Mouse (Mus musculus): ENCODE results near the gene Kcnip3.
A peak's percentile ranks its signal among the peaks of the same experiment; 100 is the strongest.

Gene Kcnip3

DNA sequence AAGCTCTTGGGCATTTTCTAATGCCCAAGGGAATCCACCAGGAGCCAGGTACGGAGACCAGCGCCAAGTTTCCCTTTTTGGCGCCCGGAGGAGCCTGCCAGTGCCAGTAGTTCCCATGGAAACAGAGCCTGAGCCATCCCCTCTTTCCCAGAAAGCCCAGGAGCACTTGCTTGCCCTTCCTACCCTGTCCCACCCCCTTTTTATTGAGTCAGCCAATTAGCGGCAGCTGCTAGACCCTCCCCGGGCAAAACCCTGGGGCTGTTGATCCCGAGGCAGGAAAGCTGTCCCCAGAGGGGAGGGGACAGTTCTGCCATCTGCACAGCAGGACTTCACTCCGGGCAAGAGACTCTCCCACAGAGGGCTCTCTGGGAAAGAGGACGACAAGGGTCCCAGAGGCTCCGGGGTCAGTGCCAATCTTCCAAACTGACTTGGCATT is at the start of gene Kcnip3:
Kcnip3 (minus strand) TSS at position 89 of the 436 bp plus-strand sequence.
- DNase-seq (ENCODE audit: extremely low read depth, low read depth) = no peak

DNA sequence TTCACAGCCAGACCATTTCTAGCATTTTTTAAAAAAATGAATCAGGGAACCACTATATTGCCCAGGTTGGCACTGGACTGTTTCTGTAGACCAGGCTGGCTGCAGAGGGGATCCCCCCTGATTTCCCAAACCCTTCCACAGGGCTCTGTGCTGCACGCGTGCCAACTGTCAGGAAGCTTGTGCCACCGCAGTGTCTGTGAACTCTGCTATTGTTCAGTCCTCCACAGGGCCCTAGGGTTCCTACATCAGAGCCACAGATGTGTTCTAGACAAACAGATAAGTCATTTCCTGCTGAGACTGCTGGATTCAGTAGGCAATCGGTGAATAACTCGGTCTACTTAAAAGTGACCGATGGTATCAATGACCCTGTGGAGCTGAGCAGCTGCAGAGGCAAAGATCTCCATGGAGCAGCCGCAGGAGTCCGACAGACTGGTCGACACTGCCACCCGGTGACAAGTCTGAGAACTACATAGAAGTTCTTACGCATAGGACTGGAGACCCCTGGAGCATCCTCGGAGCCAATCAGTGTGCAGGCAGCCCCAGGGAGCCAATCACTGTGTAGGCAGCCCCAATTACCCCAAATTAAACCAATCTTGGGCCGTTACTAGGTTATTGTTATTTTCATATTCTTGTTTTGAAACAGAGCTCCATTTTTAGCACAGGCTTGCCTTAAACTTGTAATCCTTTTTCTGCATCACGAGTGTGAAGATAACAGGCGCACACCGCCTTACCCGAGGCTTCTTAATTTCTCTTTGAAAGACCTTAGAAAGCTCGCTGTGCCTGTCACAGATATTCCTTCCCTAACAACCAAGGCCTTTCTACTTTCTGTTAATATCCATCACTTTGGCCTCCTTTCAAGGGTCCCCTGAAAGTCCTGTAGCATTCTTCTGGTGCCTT is 37.4 kb upstream of the Kcnip3 start:
- peak; percentile 87 for DNase-seq (ENCODE audit: extremely low read depth, low read depth)

DNA sequence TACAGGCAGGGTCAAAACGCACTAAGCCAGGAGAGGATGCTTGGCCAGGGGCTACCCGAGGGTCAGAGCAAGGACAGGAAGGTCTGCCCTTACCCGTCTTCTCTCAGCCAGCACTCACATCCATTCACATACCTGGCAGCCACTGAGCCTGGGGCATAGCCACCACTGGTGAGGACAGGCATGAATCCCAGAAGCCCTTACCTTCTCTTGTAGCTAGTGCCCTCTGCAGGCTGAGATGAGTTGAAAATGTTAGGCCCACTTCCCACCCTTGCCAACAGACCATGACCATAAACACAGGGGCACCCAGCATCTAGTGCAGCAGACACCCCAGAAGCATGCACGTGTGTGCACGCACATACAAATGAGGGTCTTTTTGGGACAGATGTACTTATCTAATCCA is 29.2 kb upstream of the Kcnip3 start:
- no peak for DNase-seq (ENCODE audit: extremely low read depth, low read depth)

DNA sequence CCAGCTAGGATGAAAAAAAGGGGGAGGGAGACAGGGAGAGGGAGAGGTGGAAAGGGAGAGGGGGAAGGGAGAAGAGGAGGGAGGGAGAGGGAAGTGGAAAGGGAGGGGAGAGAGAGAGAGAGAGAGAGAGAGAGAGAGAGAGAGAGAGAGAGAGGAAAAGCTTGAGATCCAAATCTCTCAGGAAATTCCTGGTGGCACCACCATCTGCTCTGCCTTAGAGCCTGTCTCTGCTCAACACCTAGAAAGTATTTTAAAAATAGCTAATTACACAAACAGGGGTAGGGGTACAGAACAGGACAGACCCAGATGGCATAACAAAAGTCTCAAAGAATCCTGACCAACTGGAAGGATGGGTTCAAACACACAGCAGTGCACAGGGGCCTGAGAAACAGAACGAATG is 28.6 kb upstream of the Kcnip3 start:
- DNase-seq (ENCODE audit: extremely low read depth, low read depth) = no peak

DNA sequence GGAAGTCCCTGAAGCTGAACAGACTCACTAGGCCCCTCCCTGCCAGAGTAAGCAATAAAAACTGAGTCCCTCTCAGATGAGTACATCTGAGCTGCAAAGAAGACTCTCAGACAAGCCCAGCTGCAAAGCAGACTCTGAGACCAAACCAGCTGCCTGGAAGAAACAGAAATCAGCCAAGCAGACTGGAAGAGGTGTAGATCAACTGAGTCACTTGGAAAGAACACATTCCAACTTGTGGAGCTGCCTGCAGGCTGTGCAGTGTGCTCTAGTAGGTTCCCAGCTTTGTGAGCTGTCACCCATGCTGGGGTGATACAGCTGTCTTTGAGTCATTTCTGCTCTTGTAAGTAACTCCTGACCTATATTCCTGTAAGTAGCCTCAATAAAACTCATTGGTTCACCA is 27.8 kb upstream of the Kcnip3 start:
- no peak for DNase-seq (ENCODE audit: extremely low read depth, low read depth)

DNA sequence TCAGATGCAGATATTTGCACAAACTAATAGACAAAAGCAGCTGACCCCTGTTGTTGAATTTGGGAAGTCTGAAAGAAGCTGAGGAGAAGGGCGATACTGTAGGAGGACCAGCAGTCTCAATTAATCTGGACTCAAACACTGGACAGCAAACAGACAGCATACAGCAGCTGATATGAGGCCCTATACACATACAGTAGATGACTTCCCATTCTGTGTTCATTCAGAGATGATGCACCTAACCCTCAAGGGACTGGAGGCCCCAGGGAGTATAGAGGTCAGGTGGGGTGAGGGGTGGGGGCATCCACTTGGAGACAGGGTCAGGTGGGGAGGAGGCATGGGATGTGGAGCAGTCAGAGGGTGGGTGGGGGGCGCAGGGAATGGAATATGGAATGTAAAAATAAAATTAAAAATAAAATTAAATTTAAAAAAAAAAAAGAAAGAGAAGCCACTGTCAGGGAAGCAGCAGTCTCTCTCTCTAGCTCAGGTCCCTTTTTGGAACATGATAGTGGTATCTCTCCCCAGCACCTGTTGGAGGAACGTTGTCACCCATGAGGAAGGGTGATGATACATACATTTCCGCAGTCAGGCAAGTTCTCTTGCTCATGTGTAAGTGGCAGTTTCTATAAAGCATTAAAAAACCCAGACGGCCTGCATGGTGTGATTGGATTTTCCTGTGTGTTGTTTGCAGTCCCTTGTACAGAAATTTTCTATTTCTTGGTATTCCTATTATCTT is 26.6 kb upstream of the Kcnip3 start:
- DNase-seq (ENCODE audit: extremely low read depth, low read depth) = peak; percentile 86

DNA sequence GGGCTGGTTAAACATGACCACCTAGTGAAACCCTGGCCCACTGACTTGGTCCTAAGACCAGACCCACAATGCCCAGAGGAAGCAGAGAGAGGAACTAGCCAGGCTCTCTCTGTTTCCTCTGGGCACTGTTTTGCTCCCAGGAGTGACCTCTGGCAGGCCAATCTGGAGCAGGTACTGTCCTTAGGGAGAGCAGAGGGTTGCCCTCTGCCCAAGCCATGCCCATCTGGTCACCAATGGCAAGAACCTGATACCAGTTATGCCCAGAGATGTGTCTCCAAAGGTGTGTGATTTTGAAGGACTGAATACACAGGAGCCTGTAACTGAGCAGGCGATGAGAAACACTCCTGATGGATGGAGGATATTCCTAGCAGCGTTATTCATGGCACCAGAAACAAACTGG is 19.8 kb upstream of the Kcnip3 start:
- no peak for DNase-seq (ENCODE audit: extremely low read depth, low read depth)

DNA sequence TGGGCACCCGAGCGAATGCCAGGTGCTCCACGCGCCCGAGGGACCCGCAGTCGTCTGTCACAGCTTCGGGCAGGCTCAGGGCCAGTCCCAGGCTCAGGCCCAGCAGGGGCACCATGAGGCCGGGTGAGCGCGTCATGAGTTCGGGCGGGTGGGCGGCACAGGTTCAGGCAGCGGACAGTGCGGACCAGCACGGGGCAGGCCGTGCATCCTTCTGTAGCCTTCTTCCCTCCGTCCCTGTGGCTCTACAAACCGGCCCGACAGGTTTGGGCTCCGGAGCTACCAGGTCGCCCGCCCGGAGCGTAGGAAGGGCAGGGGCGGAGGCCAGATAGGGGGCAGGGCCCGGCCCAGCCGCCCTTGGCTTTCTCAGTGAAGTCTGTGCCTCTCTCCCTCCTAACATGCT is 19.3 kb upstream of the Kcnip3 start, which contains the start of gene Prom2:
Prom2 (minus strand) TSS at position 283 of the 400 bp plus-strand sequence.
- DNase-seq (ENCODE audit: extremely low read depth, low read depth) = no peak

DNA sequence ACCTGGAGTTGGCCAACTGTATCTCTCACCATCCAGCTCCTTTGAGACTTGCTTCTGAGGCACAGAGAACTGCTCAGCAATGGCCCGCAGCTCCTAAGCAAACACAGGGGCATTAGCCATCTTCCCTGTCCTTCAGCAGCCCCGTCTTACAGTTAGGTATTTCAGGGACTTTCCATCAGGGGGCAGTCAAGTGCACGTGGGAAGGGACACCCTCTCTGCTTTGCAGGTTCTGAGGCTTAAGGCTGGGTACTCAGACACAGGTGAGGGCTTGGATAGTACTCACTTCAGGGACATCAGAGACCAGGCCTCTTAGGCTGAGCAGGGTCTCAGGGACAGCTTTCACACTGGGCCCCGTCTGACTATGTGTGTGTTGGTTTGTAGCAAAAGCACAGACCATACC is 17.6 kb upstream of the Kcnip3 start:
- DNase-seq (ENCODE audit: extremely low read depth, low read depth) = no peak

DNA sequence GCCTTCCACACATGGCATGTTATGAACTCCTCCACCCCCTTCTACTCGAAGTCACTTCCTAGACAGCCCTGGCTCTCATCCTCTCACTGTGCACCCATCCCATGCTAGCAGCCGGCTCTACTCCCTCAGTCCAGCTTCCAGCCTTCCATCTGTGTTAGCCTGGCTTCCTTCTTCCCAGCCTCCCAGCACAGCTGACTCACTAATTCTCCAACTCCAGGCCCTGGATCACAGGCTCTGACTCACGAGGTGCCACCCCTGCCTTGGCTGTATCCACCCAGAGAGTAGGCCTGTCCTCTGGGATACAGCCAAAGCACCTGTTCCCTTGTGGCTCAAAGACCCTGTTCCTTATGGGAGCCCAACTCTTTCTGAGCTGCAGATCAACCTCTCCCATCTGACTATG is 15.7 kb upstream of the Kcnip3 start:
- DNase-seq (ENCODE audit: extremely low read depth, low read depth) = no peak

DNA sequence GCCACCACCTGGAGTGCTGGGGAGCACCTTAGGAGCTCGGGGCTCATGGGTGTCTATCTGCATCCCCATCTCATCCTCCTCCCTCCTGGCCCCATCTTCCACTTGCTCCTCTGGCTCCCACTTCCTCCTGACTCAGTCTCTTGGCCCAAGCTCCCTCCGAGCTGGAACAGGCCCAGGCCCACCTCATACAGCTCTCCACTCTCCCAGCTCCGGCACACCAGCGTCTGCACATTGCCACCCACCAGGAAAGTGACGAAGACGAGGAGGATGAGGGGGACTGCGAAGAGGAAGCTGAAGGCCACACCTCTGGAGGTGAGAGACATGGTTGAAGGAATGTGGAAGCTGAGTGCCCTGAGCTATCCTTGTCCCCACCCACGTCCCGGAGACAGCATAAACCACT is 13.5 kb upstream of the Kcnip3 start:
- DNase-seq (ENCODE audit: extremely low read depth, low read depth) = no peak

DNA sequence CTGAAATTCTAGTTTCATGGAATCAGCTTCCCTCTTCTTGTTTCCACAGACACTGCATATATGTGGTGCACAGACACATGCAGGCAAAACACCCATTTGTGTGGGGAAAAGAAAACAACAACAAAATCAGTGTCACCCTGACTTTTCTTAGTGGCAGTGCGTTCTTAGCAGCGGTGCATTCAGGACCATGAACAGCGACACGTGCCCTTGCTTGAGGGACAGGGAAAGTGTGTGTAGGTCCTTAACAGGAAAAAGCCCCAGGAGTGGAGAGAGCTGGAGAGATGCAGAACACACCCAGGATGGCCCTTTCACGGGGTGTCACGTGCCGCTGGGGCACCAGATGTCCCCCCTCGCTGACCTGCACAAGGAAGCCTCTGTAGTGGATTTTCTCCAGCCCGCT is 10.5 kb upstream of the Kcnip3 start:
- no peak for DNase-seq (ENCODE audit: extremely low read depth, low read depth)

DNA sequence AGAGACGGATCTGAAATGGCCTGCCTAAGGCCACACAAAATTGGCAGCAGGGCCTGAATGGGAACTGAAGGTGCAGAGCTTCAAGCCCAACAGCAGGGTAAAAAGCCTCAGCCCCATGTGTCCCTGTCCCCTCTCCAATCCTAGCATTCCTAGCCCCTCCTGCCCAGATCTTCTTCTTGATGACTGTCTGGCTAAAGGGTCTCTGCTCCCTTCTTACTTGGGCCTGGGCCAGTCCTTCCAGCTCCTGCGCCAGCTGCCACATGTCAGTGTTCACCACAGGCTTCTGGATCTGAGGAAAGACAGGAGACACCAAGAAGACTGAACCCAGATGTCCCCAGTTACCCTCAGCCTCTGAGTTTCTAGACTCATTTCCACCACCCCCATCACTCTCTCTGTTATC is 9.7 kb upstream of the Kcnip3 start:
- DNase-seq (ENCODE audit: extremely low read depth, low read depth) = no peak

DNA sequence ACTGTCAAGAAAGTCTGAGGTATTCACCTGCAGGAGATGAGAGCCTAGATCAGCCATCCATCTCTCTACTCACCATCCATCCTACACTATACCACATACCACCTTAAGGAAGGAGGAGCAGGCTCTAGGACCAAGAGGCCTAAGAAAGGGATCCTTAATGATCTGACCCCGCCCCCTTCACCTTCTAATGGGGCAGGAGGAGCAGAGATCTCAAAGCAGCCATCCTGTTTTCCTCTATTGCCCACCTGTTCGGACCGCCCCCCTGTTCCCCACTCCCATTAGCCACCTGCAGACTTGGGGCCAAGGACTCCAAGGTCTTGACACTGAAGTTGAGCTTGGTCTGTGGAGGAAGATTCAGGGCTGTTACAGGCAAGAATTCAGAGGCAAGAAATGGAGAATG is 8.5 kb upstream of the Kcnip3 start:
- DNase-seq (ENCODE audit: extremely low read depth, low read depth) = no peak

DNA sequence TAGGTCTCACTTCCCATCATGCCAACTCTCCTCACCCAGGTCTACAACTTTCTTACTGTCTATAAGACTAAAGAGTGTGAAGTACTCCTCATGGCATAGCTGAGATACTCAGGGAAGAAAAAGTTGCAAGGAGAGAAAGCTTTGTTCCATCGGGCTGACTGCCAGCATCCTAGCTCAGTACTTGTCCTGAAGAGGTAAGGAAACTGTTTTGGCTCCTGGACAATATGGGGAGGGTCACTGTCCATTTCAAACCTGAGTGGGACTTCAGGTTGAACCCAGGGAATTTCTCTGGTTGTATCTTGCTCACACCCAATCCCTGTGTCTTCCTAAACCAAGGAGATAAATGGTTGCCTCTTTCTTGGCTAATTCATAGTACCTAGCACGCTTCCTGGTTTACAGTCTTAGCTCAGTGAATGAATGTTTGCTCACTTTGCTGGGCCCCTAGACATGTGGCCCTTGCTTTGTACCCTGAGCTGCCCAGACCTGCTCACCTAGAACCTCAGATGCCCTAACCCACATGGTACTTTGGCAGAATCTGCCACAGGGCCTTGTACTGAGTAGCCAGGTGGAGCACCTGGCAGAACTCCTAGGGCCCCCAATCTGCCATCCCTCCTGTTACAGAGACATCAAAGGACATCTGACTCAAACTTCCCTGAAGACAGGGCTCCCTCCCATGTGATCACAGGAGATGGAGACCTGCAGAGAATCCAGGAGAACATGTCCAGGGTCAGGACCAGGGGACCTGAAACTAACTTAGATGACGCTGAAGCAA is 3.3 kb upstream of the Kcnip3 start:
- DNase-seq (ENCODE audit: extremely low read depth, low read depth) = no peak

DNA sequence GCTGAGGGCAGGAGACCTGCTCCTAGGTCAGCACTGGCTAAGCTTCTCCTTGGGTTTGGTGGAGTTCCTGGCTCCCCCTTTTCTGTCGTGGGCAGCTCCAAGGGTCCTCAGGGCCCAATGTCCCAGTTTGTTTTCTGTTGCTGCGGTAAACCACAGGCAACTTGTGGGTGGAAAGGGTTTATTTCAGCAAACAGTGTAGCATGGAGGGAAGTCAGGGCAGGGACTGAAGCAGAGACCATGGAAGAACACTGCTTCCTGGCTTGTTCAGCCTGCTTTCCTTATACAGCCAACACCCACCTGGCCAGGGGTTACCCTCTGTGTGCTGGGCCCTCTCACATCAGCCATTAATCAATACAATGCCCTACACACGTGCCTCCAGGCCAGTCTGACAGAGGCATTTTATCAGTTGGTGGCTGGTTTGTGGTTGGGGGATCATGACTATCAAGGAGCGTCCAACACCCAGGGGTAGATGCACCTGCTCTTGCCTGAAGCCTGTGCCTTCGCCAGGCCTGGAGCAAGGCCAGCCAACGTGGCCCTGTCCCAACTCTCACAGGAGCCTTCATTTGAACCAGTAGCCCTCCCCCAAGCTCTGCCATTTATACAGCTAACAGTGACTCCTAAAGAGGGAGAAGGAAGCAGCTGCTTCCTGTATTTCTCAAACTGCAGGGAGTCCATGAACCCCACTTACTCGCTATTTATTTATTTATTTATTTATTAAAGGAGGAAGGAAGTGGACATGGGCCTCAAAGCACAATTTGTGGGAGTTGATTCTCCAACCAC is 2.2 kb upstream of the Kcnip3 start:
- no peak for DNase-seq (ENCODE audit: extremely low read depth, low read depth)

DNA sequence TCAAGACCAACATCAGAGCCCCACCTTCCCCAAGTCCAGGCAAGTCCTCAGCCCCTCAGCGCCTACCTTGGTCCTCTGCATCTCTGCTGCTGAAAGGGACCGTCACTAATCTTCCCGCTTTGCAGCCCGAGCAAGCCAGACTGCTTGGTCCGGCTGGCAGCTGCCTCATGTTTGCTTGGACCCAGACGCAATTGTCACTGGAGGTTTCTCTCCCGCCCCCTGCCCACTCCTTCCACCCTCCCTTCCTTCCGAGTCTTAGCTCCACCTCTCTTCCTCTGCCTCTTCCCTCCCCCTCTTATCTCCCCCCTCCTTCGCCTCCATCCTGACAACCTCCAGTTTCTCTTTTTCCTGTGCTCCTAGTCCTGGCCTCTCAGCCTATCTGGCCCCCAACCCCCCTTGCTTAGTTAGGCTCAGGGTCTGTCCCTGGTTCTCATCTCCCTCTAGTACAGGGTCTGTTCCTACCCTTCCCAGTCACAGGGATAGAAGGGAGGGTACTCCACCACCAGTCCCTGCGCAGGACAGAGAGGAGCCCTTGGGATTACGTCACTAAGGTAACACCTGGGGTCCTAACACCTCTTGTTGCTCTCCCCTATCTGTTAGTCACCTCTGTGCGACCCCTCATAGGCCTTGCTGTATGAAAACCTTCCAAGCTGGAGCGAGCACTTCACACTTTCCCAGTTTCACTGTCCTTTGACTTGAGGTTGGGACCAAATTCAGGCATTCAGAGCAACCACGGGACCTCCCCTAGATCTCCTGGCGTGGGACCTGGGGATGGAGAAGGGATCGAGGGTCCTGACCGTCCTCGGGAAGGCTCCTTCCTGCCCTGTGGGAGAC is 505 bp downstream of the Kcnip3 start:
- DNase-seq (ENCODE audit: extremely low read depth, low read depth) = no peak

DNA sequence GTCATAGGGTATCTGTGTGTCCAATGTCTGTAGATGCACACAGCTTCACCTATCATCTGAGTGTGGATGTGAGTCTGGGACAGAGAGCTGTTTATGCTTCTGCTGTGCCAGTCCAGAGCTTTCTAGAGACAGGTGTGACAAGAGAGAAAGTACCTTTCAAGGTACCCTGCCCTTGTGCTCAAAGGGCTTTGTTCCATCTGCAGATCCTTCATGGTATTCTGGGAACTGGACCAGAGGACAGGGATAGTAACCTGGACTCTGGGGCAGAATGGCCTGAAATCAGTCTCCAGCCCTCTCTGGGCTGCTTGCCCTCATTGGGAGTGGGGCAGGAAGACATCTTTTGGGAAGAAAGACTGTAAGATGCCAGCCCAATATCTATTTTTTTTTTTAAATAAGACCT is 1.8 kb downstream of the Kcnip3 start:
- no peak for DNase-seq (ENCODE audit: extremely low read depth, low read depth)

DNA sequence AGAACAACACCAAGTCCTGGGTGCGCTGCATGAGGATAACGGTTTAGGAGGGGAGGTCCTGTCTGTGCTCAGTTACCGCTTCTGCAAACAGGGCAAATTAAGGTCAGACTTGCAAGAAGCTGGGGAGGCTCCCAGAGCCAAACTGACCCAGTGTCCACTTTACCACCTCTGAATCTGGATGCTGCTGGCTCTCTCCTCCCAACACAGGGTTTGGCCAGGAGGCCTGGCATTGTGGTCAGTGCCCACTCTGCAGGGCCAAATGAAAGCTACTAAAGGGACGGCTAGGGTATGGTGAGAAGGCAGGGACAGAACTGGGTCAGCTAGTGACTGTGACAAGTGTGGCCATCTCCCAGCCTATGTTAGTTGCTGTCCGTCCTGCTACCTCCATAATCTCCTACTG is 2.6 kb downstream of the Kcnip3 start:
- no peak for DNase-seq (ENCODE audit: extremely low read depth, low read depth)

DNA sequence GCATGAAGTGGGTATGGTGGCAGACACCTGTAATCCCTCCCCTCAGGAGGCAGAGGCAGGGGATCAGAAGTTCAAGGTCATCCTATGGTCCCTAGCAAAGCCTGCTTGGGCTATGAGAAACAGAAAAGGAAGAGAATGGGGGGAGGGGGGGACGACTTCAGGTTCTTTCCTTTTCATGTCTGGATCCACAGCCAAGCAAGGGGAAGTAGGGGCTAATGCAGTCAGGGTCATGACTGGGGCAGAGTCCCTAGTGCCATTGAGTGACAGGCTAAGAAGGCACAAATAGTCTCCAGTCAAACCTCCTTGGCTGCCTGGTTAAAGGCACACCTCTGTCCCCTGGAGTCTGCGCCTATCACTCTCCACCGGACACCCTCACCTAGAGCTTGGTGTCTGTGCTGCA is 3.1 kb downstream of the Kcnip3 start:
- DNase-seq (ENCODE audit: extremely low read depth, low read depth) = no peak

All from MEL-GATA-1-ER (cell line).